Mouse (Mus musculus): Measurements from ENCODE around the gene Slc9a9. TPM values are rescaled to one million over a fixed set of nuclear protein-coding genes. Genes with fewer than 3 reads are reported as not detected.

Slc9a9 gene
- polyA plus RNA-seq, 1 experiment from 2014 or later = 4.8 TPM

- no peak for ATAC-seq (ENCODE audit: insufficient number of reproducible peaks, insufficient read depth, low FRiP score, low TSS enrichment)
- no peak overlapping the region for H3K4me3 ChIP-seq
- H3K27ac ChIP-seq = no peak overlapping the region
- H3K27me3 ChIP-seq = no peaks in the 10 kb centered on the region
- no peaks in the 10 kb centered on the region for H3K4me1 ChIP-seq
- H3K9me3 ChIP-seq = no peaks in the 10 kb centered on the region
- 94% methylated on average over 3 of the region's 3 CpGs for WGBS
- H3K4me2 ChIP-seq (replicated peaks) = no peak overlapping the region
- H3K9ac ChIP-seq = no peak overlapping the region
- H3K36me3 ChIP-seq = no peaks in the 10 kb centered on the region
These were observed 426.8 kb downstream of the Slc9a9 start for GRCm38 (mm10) chr9:95096486-95096885.

GRCm38 (mm10) chr9:95105768-95106167, 436.1 kb downstream of the Slc9a9 start:
- no peak for ATAC-seq (ENCODE audit: insufficient number of reproducible peaks, insufficient read depth, low FRiP score, low TSS enrichment)

GRCm38 (mm10) chr9:95109799-95110198, 440.1 kb downstream of the Slc9a9 start:
- no peak for ATAC-seq (ENCODE audit: insufficient number of reproducible peaks, insufficient read depth, low FRiP score, low TSS enrichment)
- H3K9me3 ChIP-seq = no peaks in the 10 kb centered on the region
- H3K27me3 ChIP-seq = no peaks in the 10 kb centered on the region
- H3K4me3 ChIP-seq = no peak overlapping the region
- no peak overlapping the region for H3K27ac ChIP-seq
- H3K4me2 ChIP-seq (replicated peaks) = no peak overlapping the region
- H3K9ac ChIP-seq = no peak overlapping the region
- H3K4me1 ChIP-seq = peaks cover 3% of the 10 kb centered on the region; the same call in 1 of the 2 replicates
- H3K36me3 ChIP-seq = no peaks in the 10 kb centered on the region

More at GRCm38 (mm10) chr9:95105768-95106167, 436.1 kb downstream of the Slc9a9 start:
- Histone ChIP-seq H3K4me1 (no peaks in the 10 kb centered on the region), H3K4me2 (replicated peaks) (no peak overlapping the region), H3K27me3 (no peaks in the 10 kb centered on the region), H3K36me3 (no peaks in the 10 kb centered on the region), H3K27ac (no peak overlapping the region), H3K4me3 (no peak overlapping the region), H3K9ac (no peak overlapping the region), H3K9me3 (no peaks in the 10 kb centered on the region)
- 89% methylated on average over 6 of the region's 6 CpGs for WGBS

- H3K9me3 ChIP-seq = no peaks in the 10 kb centered on the region
- no peak overlapping the region for H3K27ac ChIP-seq
- no peaks in the 10 kb centered on the region for H3K27me3 ChIP-seq
- ATAC-seq (ENCODE audit: insufficient number of reproducible peaks, insufficient read depth, low FRiP score, low TSS enrichment) = no peak
- H3K4me2 ChIP-seq (replicated peaks) = no peak overlapping the region
- no peaks in the 10 kb centered on the region for H3K36me3 ChIP-seq
- H3K4me1 ChIP-seq = peaks cover 3% of the 10 kb centered on the region; the same call in 1 of the 2 replicates
- 60% methylated on average over 5 of the region's 5 CpGs for WGBS
- H3K4me3 ChIP-seq = no peak overlapping the region
- H3K9ac ChIP-seq = no peak overlapping the region
These were observed 441.1 kb downstream of the Slc9a9 start for GRCm38 (mm10) chr9:95110768-95111167.

DNA sequence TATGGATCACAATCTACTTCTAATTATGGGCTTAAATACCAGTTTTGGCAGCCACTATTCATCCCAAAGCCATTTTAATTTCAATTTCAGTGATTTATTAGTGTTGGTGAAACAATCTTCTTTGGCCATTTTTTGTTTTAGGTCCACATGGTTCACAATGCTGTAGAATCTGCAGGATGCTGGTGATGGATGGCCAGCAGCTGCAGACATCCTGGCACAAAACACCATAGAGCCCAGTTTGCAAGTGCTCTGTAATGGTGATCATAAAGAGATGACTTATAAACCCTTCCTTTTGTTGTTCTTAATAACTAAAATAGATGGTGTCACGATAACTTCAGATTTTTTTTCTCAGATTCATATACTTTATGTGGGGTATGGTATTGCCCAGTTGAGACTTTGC, 442.0 kb downstream of the Slc9a9 start:
- Histone ChIP-seq H3K36me3 (no peaks in the 10 kb centered on the region), H3K27me3 (no peaks in the 10 kb centered on the region), H3K27ac (no peak overlapping the region), H3K9me3 (no peaks in the 10 kb centered on the region), H3K9ac (no peak overlapping the region), H3K4me2 (replicated peaks) (no peak overlapping the region), H3K4me3 (no peak overlapping the region), H3K4me1 (peaks cover 3% of the 10 kb centered on the region; the same call in 1 of the 2 replicates)
- WGBS = 97% methylated on average over 1 of the region's 1 CpGs
- ATAC-seq (ENCODE audit: insufficient number of reproducible peaks, insufficient read depth, low FRiP score, low TSS enrichment) = no peak

DNA sequence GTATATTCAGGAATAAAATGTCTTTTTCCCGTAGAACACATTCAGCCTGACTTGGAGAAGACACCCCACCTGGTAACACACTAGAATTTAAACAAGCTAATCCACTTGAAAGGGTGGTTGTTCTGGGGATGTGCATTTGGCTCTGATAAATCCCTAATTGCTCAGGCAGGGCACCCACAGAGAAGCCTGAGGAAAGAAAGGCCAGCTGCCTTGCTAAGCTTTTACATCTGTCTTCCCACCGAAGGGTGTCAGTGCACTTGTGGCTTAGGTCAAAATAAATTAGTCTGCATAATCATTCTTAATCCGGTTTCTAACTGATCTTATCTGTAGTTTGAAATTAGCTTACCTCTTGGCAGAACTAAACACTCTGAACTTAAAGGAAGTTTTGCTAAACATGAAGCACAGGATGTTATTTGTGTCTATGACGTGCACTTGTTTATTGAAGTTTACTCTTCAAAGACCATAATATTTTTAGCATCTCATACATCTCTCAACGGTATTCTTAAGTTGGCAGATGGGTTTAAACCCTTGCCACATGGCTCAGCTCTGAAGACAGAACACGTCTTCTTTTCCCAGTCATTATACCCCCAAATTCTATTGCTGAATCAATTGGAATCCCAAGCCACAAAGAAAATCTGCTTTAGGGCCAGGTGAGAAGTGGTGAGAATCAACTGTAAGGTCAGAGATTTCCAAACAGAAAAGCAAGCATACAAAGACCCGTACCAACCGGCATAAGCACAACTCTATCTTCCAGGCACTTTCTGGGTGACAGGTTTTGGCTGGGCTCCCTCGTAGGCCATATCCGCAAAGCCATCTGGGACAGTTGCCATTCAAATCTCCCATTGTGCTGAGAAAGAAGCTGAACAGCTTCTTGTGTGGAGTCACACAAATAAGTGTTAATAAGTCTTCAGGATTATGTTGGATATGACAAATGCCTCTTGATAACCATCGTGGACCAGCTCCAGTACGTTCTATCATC, 443.7 kb downstream of the Slc9a9 start:
- Histone ChIP-seq H3K27ac (no peak overlapping the region), H3K4me1 (peaks cover 3% of the 10 kb centered on the region; the same call in 1 of the 2 replicates), H3K9ac (no peak overlapping the region), H3K9me3 (no peaks in the 10 kb centered on the region), H3K4me3 (no peak overlapping the region), H3K36me3 (no peaks in the 10 kb centered on the region), H3K27me3 (no peaks in the 10 kb centered on the region), H3K4me2 (replicated peaks) (no peak overlapping the region)
- no peak for ATAC-seq (ENCODE audit: insufficient number of reproducible peaks, insufficient read depth, low FRiP score, low TSS enrichment)
- WGBS = 61% methylated on average over 12 of the region's 12 CpGs

GRCm38 (mm10) chr9:95120062-95120461, 450.4 kb downstream of the Slc9a9 start:
- ATAC-seq (ENCODE audit: insufficient number of reproducible peaks, insufficient read depth, low FRiP score, low TSS enrichment) = no peak
- H3K4me2 ChIP-seq (replicated peaks) = no peak overlapping the region
- no peak overlapping the region for H3K9ac ChIP-seq
- H3K27ac ChIP-seq = no peak overlapping the region
- H3K4me1 ChIP-seq = peaks cover 22% of the 10 kb centered on the region
- WGBS = 48% methylated on average over 4 of the region's 4 CpGs
- no peak overlapping the region for H3K4me3 ChIP-seq
- H3K36me3 ChIP-seq = no peaks in the 10 kb centered on the region
- H3K9me3 ChIP-seq = no peaks in the 10 kb centered on the region
- H3K27me3 ChIP-seq = no peaks in the 10 kb centered on the region

DNA sequence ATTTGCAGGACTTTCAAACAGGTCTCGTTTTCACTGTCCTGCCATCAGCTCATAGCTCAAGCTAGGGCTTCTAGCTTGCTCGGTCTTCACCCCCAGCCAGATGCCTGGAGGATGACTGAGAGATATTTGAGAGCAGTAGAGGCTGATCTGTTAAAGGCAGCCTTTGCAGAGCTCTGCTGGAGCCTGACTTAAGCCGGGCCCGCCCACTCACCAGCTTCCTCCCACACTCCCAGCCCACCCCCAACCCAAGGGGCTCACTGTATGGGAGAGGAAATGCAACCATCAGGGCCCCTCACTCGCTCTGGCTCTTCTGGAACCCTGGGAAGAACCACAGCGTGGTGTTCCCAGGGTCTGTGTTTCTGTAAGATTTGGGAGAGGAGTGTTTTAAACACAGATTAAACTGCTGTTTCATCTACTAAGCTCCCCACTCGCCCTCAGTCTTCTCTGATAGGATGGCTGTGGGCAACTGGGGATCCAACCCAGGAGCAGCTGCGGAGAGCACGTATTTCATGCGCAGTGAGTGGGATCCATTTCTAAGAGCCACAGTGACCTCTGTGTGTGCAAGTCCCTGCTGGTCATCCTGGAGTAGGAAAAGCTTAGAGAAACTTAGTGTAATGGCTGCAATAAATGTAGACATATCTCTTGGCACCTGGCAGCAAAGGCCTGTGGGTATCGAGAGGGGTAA, 451.6 kb downstream of the Slc9a9 start:
- 23% methylated on average over 11 of the region's 11 CpGs for WGBS
- H3K9me3 ChIP-seq = no peaks in the 10 kb centered on the region
- H3K9ac ChIP-seq = 0 out of 2 replicates have a peak overlapping the region, but pooled peaks have one; percentile 16
- ATAC-seq (ENCODE audit: insufficient number of reproducible peaks, insufficient read depth, low FRiP score, low TSS enrichment) = peak; percentile 90
- H3K4me1 ChIP-seq = peaks cover 34% of the 10 kb centered on the region
- no peaks in the 10 kb centered on the region for H3K27me3 ChIP-seq
- peak overlapping the region; percentile 74 for H3K27ac ChIP-seq
- H3K4me2 ChIP-seq (replicated peaks) = peak overlapping the region; percentile 38
- H3K36me3 ChIP-seq = no peaks in the 10 kb centered on the region
- no peak overlapping the region for H3K4me3 ChIP-seq

GRCm38 (mm10) chr9:95125683-95126082, 456.0 kb downstream of the Slc9a9 start:
- no peaks in the 10 kb centered on the region for H3K36me3 ChIP-seq
- no peak overlapping the region for H3K4me2 ChIP-seq (replicated peaks)
- H3K27me3 ChIP-seq = no peaks in the 10 kb centered on the region
- WGBS = 38% methylated on average over 1 of the region's 1 CpGs
- peak; percentile 63; the same call in 1 of the 2 replicates for ATAC-seq (ENCODE audit: insufficient number of reproducible peaks, insufficient read depth, low FRiP score, low TSS enrichment)
- no peak overlapping the region for H3K4me3 ChIP-seq
- no peaks in the 10 kb centered on the region for H3K9me3 ChIP-seq
- H3K4me1 ChIP-seq = peaks cover 30% of the 10 kb centered on the region
- H3K27ac ChIP-seq = 0 out of 2 replicates have a peak overlapping the region, but pooled peaks have one; percentile 47
- H3K9ac ChIP-seq = no peak overlapping the region

- Histone ChIP-seq H3K27ac (no peak overlapping the region), H3K9me3 (no peaks in the 10 kb centered on the region), H3K4me2 (replicated peaks) (no peak overlapping the region), H3K27me3 (no peaks in the 10 kb centered on the region), H3K4me1 (peaks cover 19% of the 10 kb centered on the region), H3K36me3 (no peaks in the 10 kb centered on the region), H3K9ac (no peak overlapping the region), H3K4me3 (no peak overlapping the region)
- ATAC-seq (ENCODE audit: insufficient number of reproducible peaks, insufficient read depth, low FRiP score, low TSS enrichment) = no peak
- 75% methylated on average over 2 of the region's 2 CpGs for WGBS
These were observed 458.1 kb downstream of the Slc9a9 start for GRCm38 (mm10) chr9:95127774-95128173.

- H3K9ac ChIP-seq = no peak overlapping the region
- no peak overlapping the region for H3K27ac ChIP-seq
- no peaks in the 10 kb centered on the region for H3K4me1 ChIP-seq
- no peaks in the 10 kb centered on the region for H3K36me3 ChIP-seq
- no peak overlapping the region for H3K4me3 ChIP-seq
- 76% methylated on average over 10 of the region's 10 CpGs for WGBS
- H3K4me2 ChIP-seq (replicated peaks) = no peak overlapping the region
- no peak for ATAC-seq (ENCODE audit: insufficient number of reproducible peaks, insufficient read depth, low FRiP score, low TSS enrichment)
- no peaks in the 10 kb centered on the region for H3K9me3 ChIP-seq
- H3K27me3 ChIP-seq = no peaks in the 10 kb centered on the region
These were observed 479.6 kb downstream of the Slc9a9 start for GRCm38 (mm10) chr9:95149206-95149729.
